Mouse (Mus musculus): Measurements from ENCODE around the gene Apon. TPM values are rescaled to one million over a fixed set of nuclear protein-coding genes. Genes with fewer than 3 reads are reported as not detected.
"Not testable (repeated sequence)": the region's sequence is repeated elsewhere in the genome, so short reads cannot be mapped to it uniquely, and the experiment has no call there.

The Apon gene
- total and polyA plus RNA-seq, 3 experiments: 0.40 to 1.5 TPM; not detected in 1

- not testable (repeated sequence) for DNase-seq
These were observed 19.0 kb downstream of the Apon start for GRCm38 (mm10) chr10:128272819-128273439.

DNA sequence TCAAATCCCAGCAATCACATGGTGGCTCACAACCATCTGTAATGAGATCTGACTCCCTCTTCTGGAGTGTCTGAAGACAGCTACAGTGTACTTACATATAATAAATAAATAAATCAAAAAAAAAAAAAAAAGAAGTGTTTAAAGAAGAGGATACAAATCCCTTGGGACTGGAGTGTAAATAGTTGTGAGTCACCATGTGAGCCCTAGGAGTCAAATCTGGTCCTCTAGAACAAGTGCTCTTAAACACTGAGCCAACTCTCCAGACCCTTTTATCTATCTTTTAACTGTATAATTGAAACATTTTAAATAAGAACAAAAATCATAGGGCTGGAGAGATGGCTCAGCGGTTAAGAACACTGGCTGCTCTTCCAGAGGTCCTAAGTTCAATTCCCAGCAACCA, 21.5 kb downstream of the Apon start:
- not testable (repeated sequence) for DNase-seq

- no peak for DNase-seq
These were observed 24.3 kb downstream of the Apon start for GRCm38 (mm10) chr10:128278158-128278557.

- DNase-seq: no peak
These were observed 27.0 kb downstream of the Apon start for GRCm38 (mm10) chr10:128280943-128281342.

DNA sequence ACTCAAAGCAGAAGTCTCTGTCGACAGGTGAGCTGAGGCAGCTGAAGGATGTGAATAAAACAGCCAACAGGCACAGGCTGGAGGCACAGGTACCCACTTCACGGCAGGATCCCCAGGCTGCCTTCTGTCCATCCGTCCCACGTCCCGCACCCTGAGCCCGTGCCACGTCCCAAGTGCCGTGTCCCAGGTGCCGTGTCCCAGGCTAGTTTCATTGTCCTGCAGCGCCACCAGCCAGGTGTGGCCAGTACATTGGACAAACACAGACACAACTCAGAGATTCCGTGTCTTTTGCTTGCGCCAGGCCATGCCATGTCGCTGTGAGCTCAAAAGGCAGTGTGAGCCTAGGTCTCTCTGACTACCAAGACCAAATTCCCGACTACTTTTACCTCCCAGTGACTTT, 27.8 kb downstream of the Apon start:
- DNase-seq: no peak

DNA sequence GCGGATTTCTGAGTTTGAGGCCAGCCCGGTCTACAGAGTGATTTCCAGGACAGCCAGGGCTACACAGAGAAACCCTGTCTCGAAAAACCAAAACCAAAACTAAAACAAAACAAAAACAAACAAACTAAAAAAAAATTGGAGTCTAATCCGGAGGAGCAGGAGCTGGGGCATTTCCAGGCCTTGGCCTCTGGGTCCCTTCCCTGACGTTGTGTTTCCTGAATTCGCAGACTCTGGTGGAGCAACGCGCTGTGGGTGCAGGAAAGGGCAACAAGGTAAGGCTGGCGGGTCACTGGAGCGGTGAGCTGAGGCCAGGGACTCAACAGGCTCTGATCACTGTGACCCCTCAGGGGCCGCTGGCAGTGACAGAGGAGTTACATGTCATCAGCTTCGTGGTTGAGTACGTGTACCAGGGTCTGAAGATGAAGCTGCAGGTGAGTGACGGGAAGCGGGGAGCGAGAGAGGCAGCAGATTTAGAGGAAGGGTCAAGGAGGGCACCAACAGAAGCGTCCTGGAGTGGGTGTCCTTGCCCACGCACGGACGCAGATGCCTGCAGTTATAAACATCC, 29.1 kb downstream of the Apon start:
- DNase-seq: peak; percentile 39

DNA sequence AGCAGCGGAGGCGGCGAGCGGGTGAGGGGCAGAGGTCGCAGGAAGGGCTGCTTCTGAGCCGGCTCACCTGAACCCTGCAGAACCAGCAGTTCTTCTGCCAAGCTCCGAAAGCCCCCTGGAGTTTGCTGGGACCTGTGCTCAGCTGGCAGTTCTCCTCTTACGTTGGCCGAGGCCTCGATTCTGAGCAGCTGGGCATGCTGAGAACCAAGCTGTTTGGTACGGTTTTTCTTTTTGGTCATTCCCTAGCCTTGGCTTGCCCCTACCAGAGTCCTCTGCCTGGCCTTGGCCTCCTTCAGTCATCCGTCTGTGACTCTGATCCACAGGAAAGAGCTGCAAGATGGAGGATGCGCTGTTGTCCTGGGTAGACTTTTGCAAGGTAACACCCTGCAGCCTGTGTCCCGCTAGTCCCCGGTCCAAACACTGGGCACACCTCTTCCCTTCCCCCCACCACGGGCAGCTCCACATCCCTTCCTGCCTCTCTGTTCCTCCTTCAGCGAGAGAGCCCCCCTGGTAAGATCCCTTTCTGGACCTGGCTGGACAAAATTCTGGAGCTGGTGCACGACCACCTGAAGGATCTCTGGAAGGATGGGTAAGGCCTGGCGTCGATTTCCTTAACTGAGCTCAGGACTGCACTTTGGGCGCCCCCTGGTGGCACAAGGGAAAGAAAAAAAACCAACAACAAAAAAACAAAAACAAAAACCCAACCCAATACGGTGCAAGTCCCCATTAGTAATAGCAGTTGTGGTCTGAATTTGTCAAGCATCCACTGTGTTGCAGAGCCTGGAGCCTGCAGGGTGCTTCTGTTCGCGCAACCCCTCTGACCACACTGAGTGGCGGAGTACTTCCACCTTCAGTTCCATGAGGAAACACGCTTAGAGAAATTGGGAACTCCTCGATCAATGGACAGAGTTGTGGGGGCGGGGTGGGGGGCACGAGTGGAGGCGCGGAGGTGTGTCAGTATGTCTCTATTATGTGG, 30.0 kb downstream of the Apon start:
- DNase-seq: peak; percentile 62

DNA sequence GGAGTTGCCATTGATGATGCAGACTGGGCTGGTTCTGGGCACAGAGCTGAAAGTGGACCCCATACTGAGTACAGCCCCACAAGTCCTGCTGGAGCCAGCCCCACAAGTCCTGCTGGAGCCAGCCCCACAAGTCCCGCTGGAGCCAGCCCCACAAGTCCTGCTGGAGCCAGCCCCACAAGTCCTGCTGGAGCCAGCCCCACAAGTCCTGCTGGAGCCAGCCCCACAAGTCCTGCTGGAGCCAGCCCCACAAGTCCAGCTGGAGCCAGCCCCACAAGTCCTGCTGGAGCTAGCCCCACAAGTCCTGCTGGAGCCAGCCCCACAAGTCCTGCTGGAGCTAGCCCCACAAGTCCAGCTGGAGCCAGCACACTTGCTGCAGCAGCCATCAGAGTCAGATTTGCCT, 36.7 kb downstream of the Apon start:
- not testable (repeated sequence) for DNase-seq

DNA sequence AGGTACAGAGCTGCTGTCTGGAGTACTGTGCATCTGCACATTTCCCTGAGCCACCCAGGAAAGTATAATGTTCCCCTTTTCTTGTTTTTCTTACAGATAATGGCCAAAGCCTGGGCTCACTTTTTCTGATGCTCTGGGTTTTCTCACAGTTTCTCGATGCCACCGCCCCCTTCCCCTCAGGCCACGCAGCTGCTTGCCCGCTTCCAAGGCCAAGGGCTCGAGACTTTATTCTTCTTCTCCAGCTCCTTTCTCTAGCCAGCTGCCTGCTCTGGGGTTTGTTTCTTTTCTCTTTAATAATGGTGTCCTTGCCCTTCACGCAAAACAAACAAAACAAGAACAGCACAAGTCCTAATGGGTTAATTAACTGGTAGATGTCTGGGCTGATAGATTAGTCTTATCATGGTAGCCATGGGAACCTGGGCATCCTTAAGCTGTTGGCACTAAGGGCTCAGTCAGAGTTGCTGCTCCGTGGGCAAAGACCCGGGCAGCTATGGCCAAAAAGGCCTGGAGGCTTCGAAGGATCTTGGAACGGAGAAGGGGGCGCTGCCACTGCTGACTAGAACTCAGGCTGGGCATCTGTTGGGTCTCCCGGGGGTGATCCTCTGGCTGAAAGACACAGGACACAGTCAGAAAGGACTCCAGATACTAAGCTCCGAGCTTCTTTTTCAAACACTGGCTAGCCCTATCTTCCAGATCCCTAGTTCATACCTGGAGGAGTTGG, 42.6 kb downstream of the Apon start:
- DNase-seq: no peak

DNA sequence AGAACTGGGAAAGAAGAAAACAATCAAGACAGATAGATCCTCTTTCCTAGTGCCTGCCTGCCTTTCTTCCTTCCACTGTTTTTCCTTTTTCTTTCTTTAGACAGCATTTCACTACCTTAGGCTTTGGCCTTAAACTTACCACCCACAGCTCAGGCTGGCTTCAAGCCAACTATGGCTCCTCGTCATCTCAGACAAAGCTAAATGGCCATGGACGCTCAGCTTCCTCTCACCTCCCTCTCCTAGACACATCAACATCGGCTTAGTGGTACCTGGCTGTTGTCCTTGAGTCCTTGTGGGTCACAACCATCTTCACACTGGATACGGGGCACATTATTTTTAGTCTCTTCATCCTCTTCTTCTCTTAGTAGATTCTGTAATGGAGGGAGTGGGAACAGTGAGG, 43.3 kb downstream of the Apon start:
- peak; percentile 54 for DNase-seq

DNA sequence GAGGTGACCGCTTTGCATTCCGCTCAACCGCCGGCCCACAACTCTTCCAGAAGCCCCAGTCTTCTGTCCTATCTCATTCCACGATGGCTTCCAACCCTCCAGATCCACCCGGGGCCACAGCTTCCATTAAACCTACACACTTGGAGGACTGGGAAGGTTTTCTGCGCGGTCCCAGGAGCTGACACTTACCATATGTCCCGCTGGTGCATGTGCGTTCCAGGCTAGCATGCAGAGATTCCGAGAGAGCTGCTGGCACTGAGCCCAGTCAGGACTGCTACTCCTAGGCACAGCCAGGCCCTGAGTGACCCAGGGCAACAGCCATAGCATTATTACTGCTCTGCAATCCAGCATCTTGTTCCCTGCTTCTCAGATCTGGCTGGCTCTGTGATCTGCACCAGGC, 43.7 kb downstream of the Apon start:
- peak; percentile 38 for DNase-seq

GRCm38 (mm10) chr10:128298243-128298642, 44.3 kb downstream of the Apon start:
- DNase-seq: peak; percentile 24

GRCm38 (mm10) chr10:128298702-128299171, 44.8 kb downstream of the Apon start, which contains the start of gene Il23a:
Gene Il23a, minus strand, starts transcription at chr10:128298752.
- no peak for DNase-seq

DNA sequence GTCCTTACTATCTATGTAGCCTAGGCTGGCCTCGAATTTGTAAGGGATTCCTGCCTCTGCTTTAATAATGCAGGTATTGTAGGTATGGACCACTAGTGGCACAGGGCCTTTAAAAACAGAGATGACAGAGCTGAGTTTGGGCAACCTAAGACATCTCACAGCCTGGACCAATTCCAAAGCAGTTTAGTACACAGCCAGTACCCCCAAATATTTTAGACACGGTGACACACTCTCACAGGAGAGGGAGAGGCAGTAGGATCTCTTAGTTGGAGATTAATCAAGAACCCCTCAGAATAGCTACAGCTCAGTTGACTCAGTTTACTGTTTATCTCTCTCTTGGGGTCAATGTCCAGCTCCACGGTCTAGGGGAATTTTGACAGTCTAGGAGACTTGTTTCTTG, 48.5 kb downstream of the Apon start:
- no peak for DNase-seq

DNA sequence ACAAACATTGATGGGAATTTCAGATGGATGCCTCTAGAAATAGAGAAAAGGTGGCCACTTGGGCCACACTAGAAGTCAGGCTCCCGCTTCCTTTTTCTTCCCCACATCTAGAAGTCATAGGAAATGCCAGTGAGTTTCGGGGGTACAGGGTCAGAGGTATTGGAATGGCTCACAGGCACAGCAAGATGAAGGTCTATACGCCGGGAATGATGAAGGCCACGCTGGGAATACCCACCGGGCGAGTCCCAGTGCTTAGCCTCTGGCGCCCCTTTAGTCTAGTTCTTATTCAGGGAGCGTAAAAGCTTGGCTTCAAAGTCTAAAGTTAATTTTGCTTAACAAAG, 48.9 kb downstream of the Apon start:
- no peak for DNase-seq

- DNase-seq: peak; percentile 100
These were observed 49.5 kb downstream of the Apon start, which contains the start of gene Pan2 for GRCm38 (mm10) chr10:128303126-128304021. Gene Pan2, plus strand, starts transcription at chr10:128303335.

Other genes starting within 250 kb of the Apon start
- gene Hsd17b6, start 246.5 kb upstream of the Apon start, total RNA-seq (2021): under 1 TPM in 1 of 2 experiments, not detected in 1; 0.63 TPM
- gene Hsd17b6, start 246.5 kb upstream of the Apon start, polyA plus RNA-seq (2012; rRNA removed): not detected in 2 replicates
- gene Prim1, start 238.9 kb upstream of the Apon start, total RNA-seq (2021): 1 to 10 TPM; 2.3 to 4.4 TPM
- 0.26 and 0.56 TPM in 2 replicates for gene Prim1, start 238.9 kb upstream of the Apon start, polyA plus RNA-seq (2012; rRNA removed)
- gene Naca, start 218.5 kb upstream of the Apon start, total RNA-seq (2021): 100 to 1,000 TPM; 607 to 630 TPM
- gene Naca, start 218.5 kb upstream of the Apon start, polyA plus RNA-seq (2012; rRNA removed): 178 and 209 TPM in 2 replicates
- gene Ptges3, start 195.1 kb upstream of the Apon start, total RNA-seq (2021): 100 to 1,000 TPM; 179 to 195 TPM
- gene Ptges3, start 195.1 kb upstream of the Apon start, polyA plus RNA-seq (2012; rRNA removed): 124 and 151 TPM in 2 replicates
- 1,000 to 10,000 TPM; 2,694 to 3,346 TPM for gene Atp5b, start 170.8 kb upstream of the Apon start, total RNA-seq (2021)
- gene Atp5b, start 170.8 kb upstream of the Apon start, polyA plus RNA-seq (2012; rRNA removed): 7,039 and 9,498 TPM in 2 replicates
- 10 to 100 TPM; 40.8 to 49.6 TPM for gene Baz2a, start 162.5 kb upstream of the Apon start, total RNA-seq (2021)
- 24.5 and 31.6 TPM in 2 replicates for gene Baz2a, start 162.5 kb upstream of the Apon start, polyA plus RNA-seq (2012; rRNA removed)
- 100 to 1,000 TPM in 1 of 2 experiments, 10 to 100 TPM in 1; 99.3 to 124 TPM for gene Rbms2, start 73.8 kb upstream of the Apon start, total RNA-seq (2021)
- gene Rbms2, start 73.8 kb upstream of the Apon start, polyA plus RNA-seq (2012; rRNA removed): 118 and 130 TPM in 2 replicates
- 1 to 10 TPM; 2.5 to 3.7 TPM for gene Gls2, start 59.6 kb upstream of the Apon start, total RNA-seq (2021)
- 3.8 and 7.5 TPM in 2 replicates for gene Gls2, start 59.6 kb upstream of the Apon start, polyA plus RNA-seq (2012; rRNA removed)
- gene Spryd4, start 42.3 kb upstream of the Apon start, total RNA-seq (2021): 10 to 100 TPM; 14.3 to 17.0 TPM
- 5.8 and 7.4 TPM in 2 replicates for gene Spryd4, start 42.3 kb upstream of the Apon start, polyA plus RNA-seq (2012; rRNA removed)
- not detected for gene Mip, start 28.3 kb upstream of the Apon start, total RNA-seq (2021)
- not detected in 2 replicates for gene Mip, start 28.3 kb upstream of the Apon start, polyA plus RNA-seq (2012; rRNA removed)
- 1 to 10 TPM; 4.8 to 7.2 TPM for gene Timeless, start 22.0 kb upstream of the Apon start, total RNA-seq (2021)
- 1.9 and 2.8 TPM in 2 replicates for gene Timeless, start 22.0 kb upstream of the Apon start, polyA plus RNA-seq (2012; rRNA removed)
- gene Apof, start 14.6 kb downstream of the Apon start, total RNA-seq (2021): 10 to 100 TPM in 1 of 2 experiments, under 1 TPM in 1; 0.76 to 19.1 TPM
- 11.0 and 25.2 TPM in 2 replicates for gene Apof, start 14.6 kb downstream of the Apon start, polyA plus RNA-seq (2012; rRNA removed)
- gene Stat2, start 16.5 kb downstream of the Apon start, total RNA-seq (2021): 10 to 100 TPM; 24.0 to 33.5 TPM
- 37.3 and 39.2 TPM in 2 replicates for gene Stat2, start 16.5 kb downstream of the Apon start, polyA plus RNA-seq (2012; rRNA removed)
- not detected for gene Il23a, start 44.7 kb downstream of the Apon start, total RNA-seq (2021)
- not detected in 2 replicates for gene Il23a, start 44.7 kb downstream of the Apon start, polyA plus RNA-seq (2012; rRNA removed)
- gene Pan2, start 49.2 kb downstream of the Apon start, total RNA-seq (2021): 10 to 100 TPM; 13.8 to 18.3 TPM
- 17.2 and 20.4 TPM in 2 replicates for gene Pan2, start 49.2 kb downstream of the Apon start, polyA plus RNA-seq (2012; rRNA removed)
- gene Cnpy2, start 68.4 kb downstream of the Apon start, total RNA-seq (2021): 100 to 1,000 TPM; 180 to 204 TPM
- 20.1 and 28.6 TPM in 2 replicates for gene Cnpy2, start 68.4 kb downstream of the Apon start, polyA plus RNA-seq (2012; rRNA removed)
- 100 to 1,000 TPM; 391 to 444 TPM for gene Cs, start 83.6 kb downstream of the Apon start, total RNA-seq (2021)
- 315 and 332 TPM in 2 replicates for gene Cs, start 83.6 kb downstream of the Apon start, polyA plus RNA-seq (2012; rRNA removed)
- 10 to 100 TPM; 72.2 to 77.1 TPM for gene Coq10a, start 114.9 kb downstream of the Apon start, total RNA-seq (2021)
- 44.2 and 116 TPM in 2 replicates for gene Coq10a, start 114.9 kb downstream of the Apon start, polyA plus RNA-seq (2012; rRNA removed)
- 10 to 100 TPM; 48.3 to 59.3 TPM for gene Ankrd52, start 123.0 kb downstream of the Apon start, total RNA-seq (2021)
- 44.2 and 53.1 TPM in 2 replicates for gene Ankrd52, start 123.0 kb downstream of the Apon start, polyA plus RNA-seq (2012; rRNA removed)
- not detected for gene Slc39a5, start 147.1 kb downstream of the Apon start, total RNA-seq (2021)
- gene Slc39a5, start 147.1 kb downstream of the Apon start, polyA plus RNA-seq (2012; rRNA removed): not detected in 2 replicates
- 10 to 100 TPM; 79.3 to 93.8 TPM for gene Nabp2, start 157.4 kb downstream of the Apon start, total RNA-seq (2021)
- 21.3 and 22.2 TPM in 2 replicates for gene Nabp2, start 157.4 kb downstream of the Apon start, polyA plus RNA-seq (2012; rRNA removed)
- gene Rnf41, start 157.6 kb downstream of the Apon start, total RNA-seq (2021): 10 to 100 TPM; 39.1 to 41.7 TPM
- 24.4 and 28.4 TPM in 2 replicates for gene Rnf41, start 157.6 kb downstream of the Apon start, polyA plus RNA-seq (2012; rRNA removed)
- 100 to 1,000 TPM; 120 to 128 TPM for gene Smarcc2, start 205.2 kb downstream of the Apon start, total RNA-seq (2021)
- 129 and 130 TPM in 2 replicates for gene Smarcc2, start 205.2 kb downstream of the Apon start, polyA plus RNA-seq (2012; rRNA removed)
- gene Myl6, start 240.0 kb downstream of the Apon start, total RNA-seq (2021): 100 to 1,000 TPM; 786 to 985 TPM
- gene Myl6, start 240.0 kb downstream of the Apon start, polyA plus RNA-seq (2012; rRNA removed): 324 and 445 TPM in 2 replicates
- gene Myl6b, start 244.6 kb downstream of the Apon start, total RNA-seq (2021): 1 to 10 TPM; 6.2 to 8.3 TPM
- 5.1 and 5.7 TPM in 2 replicates for gene Myl6b, start 244.6 kb downstream of the Apon start, polyA plus RNA-seq (2012; rRNA removed)